Mouse (Mus musculus): ENCODE measurements at regions not wholly inside any gene's neighbourhood (a gene's known extent, or its start where the extent isn't known, plus 50 kb on each side); places are given as distances from the start of the nearest gene placed in this dataset.

GRCm38 (mm10) chr2:42794776-42795175 is 141.4 kb upstream of the Lrp1b start:
- TF ChIP-seq CHD2 (IDR thresholded peaks at IDR 0.05; ENCODE audit: low read depth, low read length) = no peak
- TF ChIP-seq ZNF384 (IDR thresholded peaks at IDR 0.05; ENCODE audit: low read depth, low read length) = no peak
- TF ChIP-seq MAFK (IDR thresholded peaks at IDR 0.05; ENCODE audit: insufficient read depth, low read depth, low read length) = no peak

Measured in ES-E14 (cell line).